Mouse (Mus musculus) neutrophil, adult 83 days (primary cell): ENCODE data around the gene Slc7a6os. TPM values are rescaled to one million over a fixed set of nuclear protein-coding genes. Genes with fewer than 3 reads are reported as not detected.

Source experiments
- total RNA-seq, 2 experiments: library from RNA; stranded (reverse); gene quantifications; one replicate each; pipeline ENCODE4 v1.2.4; 2023

The Slc7a6os gene
- 10 to 100 TPM; 20.4 to 21.9 TPM for total RNA-seq

DNA sequence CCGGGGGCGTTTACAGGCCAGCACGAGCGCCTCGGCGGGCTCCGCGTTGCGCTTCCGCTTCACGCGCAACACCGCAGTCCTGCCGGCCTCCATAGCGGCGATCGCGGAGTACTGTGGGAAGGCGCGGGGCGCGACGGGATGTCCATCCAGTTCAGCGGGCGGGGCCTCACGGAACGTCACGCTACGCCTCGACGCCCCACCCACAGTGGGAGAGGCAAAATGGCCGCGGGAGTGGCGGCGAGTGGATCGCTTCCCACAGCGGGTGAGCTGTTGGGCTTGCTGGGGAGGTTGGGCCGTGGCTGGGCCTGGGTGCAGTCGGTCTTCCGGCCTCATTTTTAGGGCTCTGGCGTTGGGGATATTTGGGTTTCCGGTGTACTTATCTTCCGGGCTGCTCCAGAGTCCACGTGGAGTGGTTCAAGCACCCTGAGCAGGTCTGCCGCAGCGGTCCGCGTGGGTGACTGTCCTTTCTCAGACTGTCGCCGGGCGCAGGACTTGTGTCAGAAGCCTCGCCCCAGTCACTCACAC, at the start of gene Slc7a6os, which contains the start of gene Prmt7:
TSS of gene Slc7a6os (minus strand) at position 115 of the 525 bp plus-strand sequence.
TSS of gene Prmt7 (plus strand) at position 116 of the 525 bp plus-strand sequence.

DNA sequence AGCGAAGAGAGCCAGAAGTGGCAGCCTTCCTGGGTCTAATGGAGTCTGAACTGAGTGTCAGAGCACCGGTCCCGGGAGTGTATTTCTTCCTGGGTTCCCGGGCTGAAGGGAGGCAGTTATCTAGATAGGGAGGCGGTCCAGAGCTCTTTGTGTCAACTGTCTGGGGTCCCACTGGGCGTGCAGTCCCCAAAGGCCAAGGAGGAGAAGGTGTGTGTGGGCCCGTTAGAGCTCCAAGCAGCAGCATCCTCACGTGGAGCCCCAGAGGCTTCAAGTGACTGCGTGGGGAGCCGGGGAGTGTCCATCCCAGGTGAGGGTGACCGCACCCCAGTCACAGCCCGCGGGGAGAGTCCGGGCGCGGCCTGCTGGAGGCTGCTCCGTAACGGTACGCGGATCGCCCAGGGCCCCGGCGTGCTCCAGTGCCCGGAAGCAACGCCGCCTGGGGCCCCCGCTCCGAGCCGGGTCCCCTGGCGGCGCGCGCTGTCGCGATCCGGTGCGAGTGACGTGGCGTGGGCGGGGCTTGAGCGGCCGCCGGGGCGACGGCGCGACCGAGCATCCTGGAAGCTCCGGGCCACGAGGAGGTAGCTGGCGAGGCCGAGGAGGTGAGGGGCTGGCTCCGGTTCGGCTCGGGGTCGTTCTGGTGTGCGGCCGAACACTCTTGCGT, 42.2 kb downstream of the Slc7a6os start, which contains the start of gene Slc7a6:
TSS of gene Slc7a6 (plus strand) at position 502 of the 661 bp plus-strand sequence.

Other genes starting within 250 kb of the Slc7a6os start
- gene Slc12a4, start 244.8 kb downstream of the Slc7a6os start, total RNA-seq = 1 to 10 TPM; 9.6 to 9.8 TPM
- not detected for gene Dpep3, start 231.5 kb downstream of the Slc7a6os start, total RNA-seq
- 1 to 10 TPM; 7.5 to 9.8 TPM for gene Dus2, start 219.6 kb downstream of the Slc7a6os start, total RNA-seq
- gene Dpep2nb, start 205.0 kb downstream of the Slc7a6os start, total RNA-seq = not detected
- gene Ddx28, start 199.1 kb downstream of the Slc7a6os start, total RNA-seq = 1 to 10 TPM; 5.3 to 7.1 TPM
- 10 to 100 TPM; 46.6 to 49.5 TPM for gene Nfatc3, start 152.1 kb downstream of the Slc7a6os start, total RNA-seq
- not detected for gene Esrp2, start 74.0 kb downstream of the Slc7a6os start, total RNA-seq
- 10 to 100 TPM; 18.4 to 18.7 TPM for gene Pla2g15, start 60.5 kb downstream of the Slc7a6os start, total RNA-seq
- gene Slc7a6, start 42.1 kb downstream of the Slc7a6os start, total RNA-seq = 1 to 10 TPM; 6.5 to 8.0 TPM
- 1 to 10 TPM; 6.9 to 8.0 TPM for gene Prmt7, start within 50 bp of the Slc7a6os start, total RNA-seq
- gene Smpd3, start 127.1 kb upstream of the Slc7a6os start, total RNA-seq = 1 to 10 TPM in 1 of 2 experiments, under 1 TPM in 1; 0.97 to 1.2 TPM
- 1 to 10 TPM; 3.9 to 4.4 TPM for gene Zfp90, start 204.4 kb upstream of the Slc7a6os start, total RNA-seq